Mouse (Mus musculus): ENCODE data around the gene Kif28.
"Not testable (repeated sequence)": the region's sequence is repeated elsewhere in the genome, so short reads cannot be mapped to it uniquely, and the experiment has no call there.

The Kif28 gene

DNA sequence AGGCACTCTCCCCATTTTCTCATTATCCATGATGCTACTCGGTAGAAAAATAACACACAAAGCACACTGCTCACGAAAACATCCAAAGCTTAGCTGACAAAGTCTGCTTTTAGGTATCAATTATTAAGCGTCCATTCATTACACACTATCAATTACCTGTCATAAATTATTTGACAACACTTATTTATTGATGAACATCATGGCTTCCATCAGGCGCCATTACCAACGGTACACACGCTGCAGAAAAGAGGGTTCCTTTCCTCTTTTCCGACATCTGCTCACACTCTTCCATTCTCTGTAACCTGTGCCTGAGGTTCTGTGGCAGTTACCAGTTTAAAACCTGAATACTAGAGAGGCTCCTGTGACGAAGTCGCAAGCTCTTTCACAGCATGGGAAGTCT lies at the start of gene Kif28:
TSS of gene Kif28 (minus strand) at position 101 of the 400 bp plus-strand sequence.
- no peak for DNase-seq (ENCODE audit: low spot score in 2 of 2)

DNA sequence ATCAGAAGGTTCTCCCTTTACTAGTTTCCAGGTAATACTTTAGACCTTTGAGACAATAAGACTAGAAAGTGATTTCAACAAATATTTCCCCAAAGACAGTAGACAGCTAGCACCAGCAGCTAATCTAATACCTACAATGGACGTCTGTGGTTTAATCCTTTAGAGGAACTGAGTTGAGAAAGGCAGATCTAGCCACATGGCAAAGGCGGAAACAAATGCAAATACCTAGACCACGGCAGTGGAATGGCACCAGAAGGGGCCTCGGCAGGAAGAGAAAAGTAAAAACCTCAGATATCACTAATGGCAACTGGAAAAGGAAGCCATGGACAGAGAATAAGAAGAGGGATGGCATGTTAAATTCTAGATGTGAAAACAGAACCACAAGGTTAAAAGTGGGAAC lies 42.2 kb upstream of the Kif28 start:
- no peak for DNase-seq (ENCODE audit: low spot score in 2 of 2)

DNA sequence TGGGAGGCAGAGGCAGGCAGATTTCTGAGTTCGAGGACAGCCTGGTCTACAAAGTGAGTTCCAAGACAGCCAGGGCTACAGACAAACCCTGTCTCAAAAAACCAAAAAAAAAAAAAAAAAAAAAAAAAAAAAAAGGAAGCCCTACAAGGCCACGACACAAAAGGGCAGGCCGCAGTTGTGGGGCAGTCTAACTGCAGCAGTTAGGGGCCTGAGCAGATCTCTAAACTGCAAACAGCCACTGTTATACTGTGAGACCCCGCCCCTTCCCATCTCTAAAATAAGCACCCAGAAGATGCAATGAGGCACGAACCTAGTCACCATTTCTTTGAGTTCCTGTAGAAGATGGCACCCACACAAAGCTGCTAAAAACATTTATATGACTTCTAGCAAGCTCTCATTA lies 40.4 kb upstream of the Kif28 start:
- DNase-seq (ENCODE audit: low spot score in 2 of 2): no peak

DNA sequence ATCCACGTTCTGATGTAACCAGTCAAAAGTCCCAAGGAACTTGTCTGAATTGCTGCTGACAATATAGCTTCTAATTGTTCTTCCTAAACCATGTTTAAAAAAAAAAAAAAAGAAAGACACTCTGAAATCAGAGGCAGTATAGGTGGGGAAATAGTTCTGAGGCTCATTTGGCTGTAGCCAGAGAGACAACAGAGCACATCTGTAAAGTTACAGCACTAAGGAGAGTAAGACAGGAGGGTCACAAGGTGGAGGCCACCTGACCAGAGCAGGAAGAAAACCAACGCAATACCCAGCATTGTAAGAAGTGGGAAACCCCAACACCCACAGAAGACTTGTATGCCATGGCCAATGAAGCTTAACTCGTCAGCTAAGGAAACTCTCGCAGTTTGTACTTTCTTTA lies 39.0 kb upstream of the Kif28 start:
- DNase-seq (ENCODE audit: low spot score in 2 of 2): no peak

DNA sequence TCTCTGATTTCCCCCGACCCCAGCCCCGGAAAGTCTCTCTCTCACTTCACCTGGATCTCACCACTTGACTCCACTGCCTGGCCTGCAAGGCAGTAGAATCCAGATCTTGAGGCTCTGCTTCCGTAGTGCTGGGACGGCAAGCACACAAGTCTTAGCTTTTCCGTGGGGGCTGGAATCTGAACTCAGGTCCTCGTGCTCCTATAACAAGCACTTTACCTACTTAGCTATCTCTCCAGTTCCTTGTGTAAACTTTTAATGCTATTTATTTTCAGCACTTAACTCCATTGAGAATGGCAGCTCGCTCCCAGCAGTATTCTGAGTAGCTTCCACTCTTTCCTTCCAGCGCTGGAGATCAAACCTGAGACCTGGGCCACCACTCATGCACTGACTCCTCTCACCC lies 31.8 kb upstream of the Kif28 start:
- no peak for DNase-seq (ENCODE audit: low spot score in 2 of 2)

DNA sequence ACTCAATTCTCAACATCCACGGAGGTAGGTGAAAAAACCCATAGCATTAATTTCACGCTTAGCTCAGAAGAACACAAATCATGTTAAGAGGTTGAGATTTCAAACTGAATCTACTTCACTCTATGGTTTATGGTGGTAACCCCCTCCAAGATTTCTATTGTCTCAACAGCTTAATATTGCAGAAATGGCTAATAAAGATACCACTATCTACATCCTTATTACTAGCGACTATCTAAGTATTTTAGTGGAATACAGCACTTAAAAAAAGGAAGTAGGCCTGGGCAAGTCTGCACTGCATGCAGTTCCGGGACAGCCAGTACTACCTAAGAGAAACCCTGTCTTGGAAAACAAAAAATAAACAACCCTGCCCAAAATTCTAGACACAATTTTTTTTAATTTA lies 15.5 kb upstream of the Kif28 start:
- DNase-seq (ENCODE audit: low spot score in 2 of 2): no peak

DNA sequence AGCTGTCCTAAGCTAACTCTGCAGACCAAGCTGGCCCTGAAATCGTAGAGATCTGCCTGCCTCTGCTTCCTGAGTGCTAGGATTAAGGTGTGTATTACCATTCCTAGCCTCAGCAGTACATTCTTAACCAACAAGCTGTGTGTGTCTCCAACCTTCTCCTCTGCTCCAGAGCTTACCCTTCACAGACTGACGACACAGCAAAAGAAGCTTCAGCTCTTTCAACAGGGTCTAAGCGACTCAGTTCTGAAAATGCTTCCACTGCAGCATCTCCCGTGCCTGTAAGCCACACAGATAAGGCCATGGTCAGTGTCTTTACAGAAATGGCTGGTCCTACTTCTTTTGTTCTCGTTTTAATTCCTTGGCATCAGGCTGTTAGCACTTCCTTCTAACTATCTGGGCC lies 15.0 kb upstream of the Kif28 start:
- DNase-seq (ENCODE audit: low spot score in 2 of 2): no peak

DNA sequence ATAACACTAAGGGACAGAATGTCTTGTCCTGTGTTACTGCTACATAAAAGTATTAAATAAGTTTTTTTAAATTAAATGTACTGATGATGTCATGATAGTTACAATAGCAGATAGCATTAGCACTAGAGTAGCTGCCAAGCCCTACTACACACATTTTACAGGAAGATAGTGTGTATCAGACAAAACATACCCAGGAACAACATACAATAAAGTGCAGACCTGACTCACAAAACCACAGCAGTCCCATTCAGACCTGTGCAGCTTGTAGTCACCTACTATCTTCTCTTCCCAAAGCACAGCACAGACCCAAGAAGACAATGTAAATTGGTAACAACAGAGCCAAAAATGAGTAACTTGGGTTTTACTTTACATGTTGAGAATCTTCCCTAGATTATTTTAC lies 11.4 kb upstream of the Kif28 start:
- no peak for DNase-seq (ENCODE audit: low spot score in 2 of 2)

DNA sequence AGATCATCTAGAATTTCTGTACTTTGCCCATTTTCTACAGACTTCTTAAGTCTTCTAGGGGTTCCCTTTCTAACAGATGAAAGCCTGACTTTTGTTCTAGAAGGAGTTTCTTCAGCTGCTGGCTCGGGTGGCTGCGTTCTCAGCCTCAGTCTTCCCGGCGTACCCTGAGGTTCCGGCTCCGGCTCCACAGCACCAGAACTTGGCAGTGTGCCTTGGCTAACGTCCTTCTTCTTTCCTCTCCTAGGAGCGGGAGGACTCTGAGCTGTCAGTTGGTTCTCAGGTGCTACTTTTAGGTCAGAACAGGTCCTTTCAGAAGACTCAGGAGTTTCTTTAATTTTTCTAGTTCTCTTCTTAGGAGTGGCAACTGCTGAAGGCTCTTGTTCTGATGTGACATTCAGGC lies 7.9 kb upstream of the Kif28 start:
- no peak for DNase-seq (ENCODE audit: low spot score in 2 of 2)

DNA sequence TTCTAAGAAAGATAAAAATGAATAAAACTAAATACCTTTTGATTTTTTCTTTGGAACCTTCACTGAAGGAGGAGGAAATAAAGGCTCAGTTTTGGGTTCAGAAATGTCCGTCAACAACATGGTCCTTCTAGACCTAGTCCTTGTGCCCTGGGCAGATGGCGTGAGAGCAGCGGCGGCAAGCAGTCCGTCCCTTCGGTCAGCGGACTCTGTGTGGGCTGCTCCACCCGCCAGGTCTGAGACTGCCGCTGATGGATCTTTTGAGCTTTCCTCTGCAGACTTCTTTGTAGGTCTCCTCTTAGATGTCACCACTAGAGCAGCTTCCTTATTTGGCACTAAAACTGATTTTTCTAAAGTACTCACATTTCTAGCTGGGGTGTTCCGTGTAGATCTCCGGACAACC lies 7.2 kb upstream of the Kif28 start:
- DNase-seq (ENCODE audit: low spot score in 2 of 2): no peak

DNA sequence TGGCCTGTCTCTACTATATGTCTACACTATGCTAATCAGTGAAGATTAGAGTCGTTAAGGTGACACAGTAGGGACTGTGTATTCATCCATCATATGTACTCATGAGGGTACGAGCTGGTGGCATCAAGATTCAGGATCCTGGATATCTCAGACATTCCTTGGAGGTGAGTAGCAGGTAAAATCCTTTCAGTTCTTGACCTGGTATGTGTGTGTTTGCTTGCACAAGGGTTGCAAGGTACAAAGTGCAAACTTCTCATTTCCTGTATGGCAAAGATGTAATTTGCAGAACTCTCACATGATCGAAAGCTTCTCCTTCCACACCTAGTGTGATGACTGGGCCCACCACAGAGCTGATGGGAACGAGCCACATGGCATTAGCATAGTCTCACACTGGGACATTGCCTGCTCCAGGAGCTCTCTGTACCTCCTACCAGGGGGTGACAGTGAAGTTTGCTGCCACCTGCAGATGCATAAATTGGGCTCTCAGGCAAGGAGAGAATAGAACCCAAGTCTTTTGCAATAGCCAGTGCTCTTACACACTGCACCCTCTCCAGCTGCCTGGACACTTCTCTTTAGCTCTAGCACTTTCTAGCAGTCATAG lies 1.4 kb downstream of the Kif28 start:
- DNase-seq (ENCODE audit: low spot score in 2 of 2): no peak

DNA sequence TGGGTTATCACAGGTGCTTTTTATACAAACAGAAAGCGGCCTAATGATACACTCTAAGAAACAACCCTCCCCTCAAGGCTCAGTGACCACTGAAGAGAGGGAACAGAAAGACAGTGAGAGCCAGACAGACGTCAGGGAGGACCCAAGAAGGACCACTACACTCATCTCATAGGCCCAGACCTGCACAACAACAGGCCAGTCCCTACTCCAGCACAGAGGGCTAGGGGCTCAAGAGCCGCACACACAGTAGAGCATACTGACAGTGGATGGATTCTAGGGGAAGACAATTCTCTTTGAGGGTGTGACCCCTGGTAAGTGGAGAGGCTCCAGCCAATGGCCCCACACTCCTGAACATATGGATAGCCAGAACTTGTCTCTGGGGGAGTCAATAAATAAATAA lies 8.6 kb downstream of the Kif28 start:
- DNase-seq (ENCODE audit: low spot score in 2 of 2): no peak

DNA sequence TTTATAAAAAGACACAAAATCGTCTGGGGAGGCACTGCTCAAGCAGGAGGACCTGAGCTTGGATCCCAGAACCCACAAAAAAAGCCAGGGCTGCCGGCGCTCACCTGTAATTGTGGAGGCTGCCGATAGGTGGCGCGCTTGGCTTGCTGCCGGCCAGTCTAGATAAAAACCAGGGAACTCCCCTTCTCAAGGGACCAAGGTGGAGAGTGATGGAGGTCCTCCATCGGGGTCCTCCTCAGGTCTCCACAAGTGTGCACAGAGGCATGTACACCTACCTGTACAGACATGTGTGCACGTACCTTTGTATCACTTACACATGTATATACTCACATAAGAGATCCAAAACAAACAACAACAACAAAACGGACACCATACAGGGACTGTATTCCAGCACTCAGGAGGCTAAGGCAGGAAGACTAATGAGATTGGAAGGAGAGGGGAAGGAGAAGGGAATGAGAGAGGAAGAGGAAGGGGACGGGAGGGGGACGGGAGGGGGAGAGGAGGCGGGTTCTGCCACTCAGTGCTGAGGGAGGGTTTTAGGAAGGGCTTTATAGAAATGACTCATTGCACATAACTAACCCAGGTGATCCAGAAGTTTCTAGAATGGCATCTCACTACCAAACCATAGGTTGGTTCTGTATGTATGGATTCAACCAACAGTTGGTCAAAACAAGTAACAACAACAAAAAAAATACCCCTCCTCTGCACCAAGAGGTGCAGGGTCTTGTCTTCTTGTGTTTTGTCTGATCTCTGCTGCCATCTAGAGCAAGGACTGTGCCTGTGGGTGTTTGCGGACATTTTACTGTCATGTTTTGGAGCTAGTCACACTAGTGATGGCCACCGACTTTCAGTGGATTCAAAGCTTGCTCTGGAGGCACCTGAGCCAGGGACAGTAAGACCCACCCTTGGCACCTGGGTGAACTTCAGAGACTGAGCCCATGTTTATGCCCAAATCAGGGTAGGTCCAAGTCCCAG lies 10.3 kb downstream of the Kif28 start:
- DNase-seq (ENCODE audit: low spot score in 2 of 2): peak; percentile 55 to 71

DNA sequence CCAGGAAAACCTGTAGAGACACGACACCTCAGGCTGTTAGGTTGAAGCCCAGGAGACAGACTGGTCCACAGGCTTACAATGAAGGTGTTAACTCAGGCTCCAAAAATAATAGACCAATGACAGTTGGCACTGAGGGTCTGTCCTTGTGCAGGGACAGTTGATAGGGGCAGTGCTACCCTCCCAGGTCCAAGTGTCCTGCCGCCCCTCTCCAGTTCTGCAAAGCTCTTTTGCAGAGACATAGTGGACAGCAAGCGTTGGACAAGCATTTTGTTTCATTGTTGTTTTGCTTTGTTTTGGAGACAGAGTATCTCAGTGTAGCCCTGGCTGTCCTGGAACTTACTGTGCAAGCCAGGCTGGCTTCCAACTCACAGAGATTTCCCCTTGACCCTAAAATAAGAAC lies 13.7 kb downstream of the Kif28 start:
- DNase-seq (ENCODE audit: low spot score in 2 of 2): no peak

DNA sequence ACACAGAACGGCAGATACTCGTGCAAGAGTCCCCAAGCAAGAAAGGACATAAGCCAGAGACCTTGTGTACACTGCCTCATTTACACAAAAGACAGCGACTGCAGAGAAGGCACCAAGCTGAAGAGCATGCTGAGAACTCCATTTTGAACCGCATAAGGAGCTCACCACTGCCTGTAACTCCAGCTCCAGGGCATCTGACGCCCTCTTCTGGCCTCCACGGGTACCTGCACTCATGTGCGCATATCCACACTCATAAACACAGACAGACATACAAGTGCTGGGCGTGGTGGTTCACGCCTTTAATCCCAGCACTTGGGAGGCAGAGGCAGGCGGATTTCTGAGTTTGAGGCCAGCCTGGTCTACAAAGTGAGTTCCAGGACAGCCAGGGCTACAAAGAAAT lies 16.4 kb downstream of the Kif28 start:
- DNase-seq (ENCODE audit: low spot score in 2 of 2): no peak

DNA sequence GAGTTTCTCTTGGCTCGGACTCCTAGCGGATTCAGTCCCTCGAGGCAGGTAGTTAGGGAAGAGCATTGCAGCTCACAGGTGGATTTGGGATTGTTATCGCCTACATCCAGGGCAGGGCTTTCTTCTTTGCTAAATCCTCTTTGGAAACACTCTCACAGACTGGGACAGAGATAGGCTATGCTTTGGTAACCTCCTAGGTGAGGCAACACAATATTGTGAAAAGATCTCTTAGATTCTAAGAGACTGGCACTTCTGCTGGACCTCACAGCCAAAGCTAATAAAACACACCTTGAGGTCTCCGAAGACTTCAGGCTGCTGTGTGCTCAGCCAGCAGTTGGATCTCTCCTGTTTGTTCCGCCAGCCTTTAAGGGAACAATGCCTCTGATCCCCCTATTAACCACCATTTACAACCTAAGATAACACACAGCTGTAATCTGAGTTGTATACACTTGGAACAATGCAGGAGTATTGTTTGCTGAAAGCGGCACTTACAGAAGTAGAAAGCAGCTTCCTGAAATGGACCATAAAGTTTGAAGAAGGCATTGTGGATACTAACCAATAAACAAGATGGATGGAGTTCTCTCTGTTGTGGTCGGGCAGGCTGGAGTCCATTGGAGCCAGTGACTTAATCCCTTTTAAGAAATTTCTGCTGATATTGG lies 22.1 kb downstream of the Kif28 start:
- no peak for DNase-seq (ENCODE audit: low spot score in 2 of 2)

DNA sequence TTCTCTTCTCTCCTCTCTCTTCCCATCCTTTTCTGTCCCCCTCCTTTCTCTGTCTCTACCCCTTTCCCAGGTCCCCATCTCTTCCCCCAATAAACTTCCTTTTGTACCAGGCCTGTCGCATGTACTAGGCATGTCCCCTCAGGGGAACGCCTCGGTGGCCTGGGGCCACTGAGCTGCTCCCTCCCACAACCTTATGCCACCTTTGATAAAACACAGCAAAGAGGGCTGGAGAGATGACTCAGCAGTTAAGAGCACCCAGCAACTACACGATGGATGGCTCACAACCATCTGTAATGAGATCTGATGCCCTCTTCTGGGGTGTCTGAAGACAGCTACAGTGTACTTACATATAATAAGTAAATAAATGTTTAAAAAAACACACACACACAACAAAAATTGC lies 29.3 kb downstream of the Kif28 start:
- DNase-seq (ENCODE audit: low spot score in 2 of 2): no peak

DNA sequence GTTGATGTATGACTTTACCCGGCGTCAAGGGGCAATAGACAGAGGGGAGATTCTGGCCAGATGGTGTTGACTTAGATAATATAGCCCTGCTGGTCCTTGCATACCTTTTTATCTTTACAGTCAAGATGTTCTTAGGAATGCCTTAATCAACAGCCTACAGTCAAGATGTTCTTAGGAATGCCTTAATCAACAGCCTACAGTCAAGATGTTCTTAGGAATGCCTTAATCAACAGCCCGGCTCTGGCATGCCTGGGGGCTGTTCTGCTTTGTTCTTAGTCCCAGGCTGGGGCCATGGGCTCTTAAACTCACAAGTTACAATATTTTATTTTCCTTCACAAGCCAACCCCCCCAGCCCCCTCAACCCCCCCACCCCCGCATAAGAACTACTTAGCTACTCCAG lies 29.8 kb downstream of the Kif28 start:
- DNase-seq (ENCODE audit: low spot score in 2 of 2): not testable (repeated sequence)

DNA sequence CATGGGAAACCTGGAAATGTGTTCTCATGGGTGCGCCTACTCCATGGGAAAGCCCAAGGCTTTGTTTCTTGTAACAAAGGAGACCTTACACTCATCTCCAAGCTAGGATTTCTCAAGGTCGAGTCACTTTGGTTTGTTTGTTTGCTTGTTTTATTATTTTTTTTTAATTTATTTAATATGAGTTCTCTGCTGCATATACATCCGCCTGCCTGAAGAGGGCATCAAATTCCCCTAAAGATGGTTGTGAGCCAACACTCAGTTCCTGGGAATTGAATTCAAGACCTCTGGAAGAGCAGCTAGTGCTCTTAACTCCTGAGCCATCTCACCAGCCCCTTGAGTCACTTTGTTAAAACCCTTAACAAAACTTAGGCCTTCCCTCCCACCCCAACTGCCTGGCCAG lies 31.7 kb downstream of the Kif28 start:
- no peak for DNase-seq (ENCODE audit: low spot score in 2 of 2)

DNA sequence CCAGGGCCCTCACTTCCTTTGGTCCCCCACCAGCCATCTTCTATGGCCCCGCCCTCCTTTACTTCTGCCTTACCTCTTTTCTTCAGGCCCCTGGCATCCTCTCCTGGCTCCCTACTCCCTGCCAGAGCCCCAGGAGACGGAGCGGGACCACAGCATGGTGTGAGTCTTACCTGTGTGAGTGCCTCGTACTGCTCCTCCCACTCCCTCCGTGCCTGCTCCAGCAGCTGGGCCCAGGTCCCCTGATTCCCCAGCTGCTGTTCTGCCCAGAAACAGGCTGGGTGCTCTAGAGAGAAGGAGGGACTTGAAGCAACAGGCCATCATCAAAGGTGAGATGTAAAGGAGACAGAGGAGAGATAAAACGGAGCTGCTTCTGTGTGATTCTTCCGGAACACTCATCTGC lies 32.4 kb downstream of the Kif28 start:
- DNase-seq (ENCODE audit: low spot score in 2 of 2): no peak

DNA sequence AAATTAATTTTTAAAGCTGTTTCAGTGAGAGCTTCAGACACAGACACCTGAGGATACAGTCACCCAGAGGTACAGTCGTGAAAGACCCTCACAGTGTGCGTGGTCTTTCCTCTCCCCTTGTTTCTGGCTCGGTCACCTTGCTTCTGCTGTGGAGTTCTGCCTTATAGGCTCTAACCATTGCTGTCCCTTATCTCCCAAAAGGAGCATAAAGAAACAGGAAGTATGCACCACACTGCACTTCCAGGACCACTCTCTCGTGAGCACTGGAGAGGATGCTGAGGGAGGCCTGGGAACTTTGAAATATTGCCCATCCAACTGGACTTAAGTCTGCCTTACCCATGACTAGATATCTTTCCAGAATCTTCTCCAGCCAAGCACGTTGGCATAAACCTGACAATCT lies 34.3 kb downstream of the Kif28 start:
- no peak for DNase-seq (ENCODE audit: low spot score in 2 of 2)

DNA sequence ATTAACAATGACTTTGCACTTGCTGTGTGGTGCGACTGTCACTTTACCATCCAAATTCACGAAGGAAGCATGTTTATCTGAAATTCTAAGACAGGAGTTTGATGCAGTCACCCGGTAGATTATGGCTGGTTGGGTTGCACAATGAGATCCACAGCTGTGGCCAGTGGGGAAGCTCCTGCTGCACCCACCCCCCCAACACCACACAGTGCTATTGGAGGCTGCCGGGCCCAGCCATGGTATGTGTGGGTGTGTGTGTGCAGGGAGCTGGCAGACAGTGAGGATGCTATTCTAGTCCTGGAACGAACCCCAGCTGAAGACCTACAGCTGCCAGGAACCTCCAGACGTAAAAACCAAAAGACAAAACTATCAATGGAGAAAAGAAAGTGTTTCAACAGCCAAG lies 35.7 kb downstream of the Kif28 start:
- peak; percentile 78 to 79 for DNase-seq (ENCODE audit: low spot score in 2 of 2)

DNA sequence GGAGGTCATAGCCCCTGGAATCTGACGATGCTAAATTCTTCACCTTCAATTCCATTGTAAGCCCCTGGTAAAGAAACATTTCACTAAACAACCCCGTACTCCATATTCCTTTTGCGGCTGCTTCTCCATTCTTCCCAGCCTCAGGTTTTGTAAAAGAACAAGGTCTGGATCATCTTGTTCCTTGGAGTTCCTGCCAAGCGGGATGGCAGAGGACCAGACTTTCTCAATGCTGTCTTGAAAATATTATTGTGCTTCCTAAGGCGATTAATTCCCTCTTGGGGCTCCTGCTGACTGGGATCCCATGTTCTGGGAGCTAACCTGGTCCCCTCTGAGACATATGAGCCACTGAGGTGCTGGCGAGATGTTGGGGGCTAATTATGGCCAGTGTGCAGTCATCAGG lies 39.9 kb downstream of the Kif28 start:
- peak; percentile 41 to 55 for DNase-seq (ENCODE audit: low spot score in 2 of 2)
